Mouse (Mus musculus) limb, embryonic 10.5 days (tissue): ENCODE measurements around the gene Sox10. TPM values are rescaled to one million over a fixed set of nuclear protein-coding genes. Genes with fewer than 3 reads are reported as not detected.

Experiments
- DNase-seq: peaks from one replicate; pipeline ENCODE4 v3.0.0-alpha.2; 2017; ENCODE audit warnings: low spot score
- H3K27ac ChIP-seq: fragments of 300-500 bp; sonication (generic); 2 replicates; pipeline ENCODE4 v1.5.1; 2016; ENCODE audit warnings: mild to moderate bottlenecking
- H3K27me3 ChIP-seq: fragments of 300-500 bp; sonication (generic); 2 replicates; pipeline ENCODE4 v1.6.1; 2016; ENCODE audit warnings: low read depth, mild to moderate bottlenecking; ENCODE audit not compliant: poor library complexity, severe bottlenecking
- H3K36me3 ChIP-seq: fragments of 300-500 bp; sonication (generic); 2 replicates; pipeline ENCODE4 v1.6.1; 2016; ENCODE audit warnings: mild to moderate bottlenecking, moderate library complexity
- H3K4me1 ChIP-seq: fragments of 300-500 bp; sonication (generic); 2 replicates; pipeline ENCODE4 v1.6.1; 2016
- H3K4me3 ChIP-seq: fragments of 300-500 bp; sonication (generic); 2 replicates; pipeline ENCODE4 v1.5.1; 2016; ENCODE audit warnings: mild to moderate bottlenecking, moderate library complexity
- H3K9me3 ChIP-seq: fragments of 300-500 bp; sonication (generic); replicated peaks from 2 replicates; pipeline ENCODE4 v1.6.1; 2016; ENCODE audit warnings: mild to moderate bottlenecking
- WGBS: fragments of 180-500 bp; shearing (Covaris S2); methylation state at CpG from one replicate; pipeline ENCODE4 v1.1.7; 2016; 5-methylcytosine and 5-hydroxymethylcytosine counted together
- polyA plus RNA-seq: library from polyadenylated mRNA; unstranded; fragments of >200 nt; fragmentation: Nextera tagmentation; extraction: Ambion mirVana; gene quantifications from 2 replicates; pipeline ENCODE4 v1.2.1, GENCODE M21; 2016

Gene Sox10
- polyA plus RNA-seq = 0.75 and 1.8 TPM in 2 replicates

- no peak for DNase-seq
- WGBS = 41% methylated on average over 5 of the region's 5 CpGs
- H3K4me3 ChIP-seq = peak within 1 kb of the TSS; percentile 36
- no peaks in the 10 kb centered on the region for H3K9me3 ChIP-seq
- peaks cover 70% of the 10 kb centered on the region for H3K27me3 ChIP-seq
- H3K4me1 ChIP-seq = peaks cover 47% of the 10 kb centered on the region
- peak within 1 kb of the TSS; percentile 21 for H3K27ac ChIP-seq
- H3K36me3 ChIP-seq = no peaks in the 10 kb centered on the region
Measured at GRCm38 (mm10) chr15:79165140-79165539, at the start of gene Sox10. Sox10 (minus strand) TSS chr15:79165240.

GRCm38 (mm10) chr15:79213591-79213990 lies 48.6 kb upstream of the Sox10 start:
- Histone ChIP-seq H3K27ac (peak overlapping the region; percentile 65), H3K9me3 (no peaks in the 10 kb centered on the region), H3K36me3 (no peaks in the 10 kb centered on the region), H3K27me3 (no peaks in the 10 kb centered on the region), H3K4me3 (no peak overlapping the region), H3K4me1 (0 out of 2 replicates have a peak, but pooled peaks cover 6% of the 10 kb centered on the region)
- DNase-seq = no peak
- WGBS = 81% methylated on average over 6 of the region's 6 CpGs

- 85% methylated on average over 26 of the region's 26 CpGs for WGBS
- Histone ChIP-seq H3K9me3 (no peaks in the 10 kb centered on the region), H3K4me3 (no peak overlapping the region), H3K27ac (peak overlapping the region; percentile 65), H3K4me1 (0 out of 2 replicates have a peak, but pooled peaks cover 6% of the 10 kb centered on the region), H3K36me3 (no peaks in the 10 kb centered on the region), H3K27me3 (no peaks in the 10 kb centered on the region)
- no peak for DNase-seq
Measured at GRCm38 (mm10) chr15:79212750-79213446, 47.9 kb upstream of the Sox10 start.

- Histone ChIP-seq H3K27me3 (no peaks in the 10 kb centered on the region), H3K36me3 (no peaks in the 10 kb centered on the region), H3K4me3 (no peak overlapping the region), H3K9me3 (no peaks in the 10 kb centered on the region), H3K4me1 (0 out of 2 replicates have a peak, but pooled peaks cover 4% of the 10 kb centered on the region), H3K27ac (no peak overlapping the region)
- 71% methylated on average over 2 of the region's 2 CpGs for WGBS
- DNase-seq = no peak
Measured at GRCm38 (mm10) chr15:79210357-79210756, 45.3 kb upstream of the Sox10 start.

- H3K27ac ChIP-seq = no peak overlapping the region
Measured at GRCm38 (mm10) chr15:79208758-79209439, 43.9 kb upstream of the Sox10 start.

GRCm38 (mm10) chr15:79208211-79208610 lies 43.2 kb upstream of the Sox10 start:
- no peaks in the 10 kb centered on the region for H3K4me1 ChIP-seq
- no peaks in the 10 kb centered on the region for H3K9me3 ChIP-seq
- H3K27me3 ChIP-seq = peaks cover 8% of the 10 kb centered on the region
- no peak overlapping the region for H3K27ac ChIP-seq
- no peaks in the 10 kb centered on the region for H3K36me3 ChIP-seq
- no peak for DNase-seq
- no peak overlapping the region for H3K4me3 ChIP-seq
- WGBS = 81% methylated on average over 6 of the region's 6 CpGs

More at GRCm38 (mm10) chr15:79208758-79209439, 43.9 kb upstream of the Sox10 start:
- Histone ChIP-seq H3K36me3 (no peaks in the 10 kb centered on the region), H3K4me3 (no peak overlapping the region), H3K27me3 (0 out of 2 replicates have a peak, but pooled peaks cover 2% of the 10 kb centered on the region), H3K9me3 (no peaks in the 10 kb centered on the region), H3K4me1 (no peaks in the 10 kb centered on the region)
- DNase-seq = no peak
- WGBS = 80% methylated on average over 27 of the region's 27 CpGs

DNA sequence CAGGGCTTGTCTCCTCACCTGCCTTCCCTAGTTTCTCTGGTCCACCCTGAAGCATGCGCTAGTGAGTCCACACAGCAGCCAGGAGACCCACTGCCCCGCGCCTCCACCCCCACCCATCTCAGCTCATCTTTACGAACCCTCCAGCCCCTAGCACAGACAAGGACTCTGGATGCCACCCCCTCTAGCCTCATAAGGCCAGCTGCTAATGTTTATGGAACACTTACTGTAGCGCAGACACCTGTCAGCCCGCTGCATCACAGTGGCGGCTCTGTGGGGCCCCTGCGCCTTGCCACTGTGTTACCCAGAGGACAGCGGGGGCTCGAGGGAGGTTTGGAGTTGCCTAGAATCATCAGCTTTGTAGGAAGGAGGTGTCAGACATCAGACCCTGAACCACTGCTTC lies 37.5 kb upstream of the Sox10 start:
- peak overlapping the region; percentile 80 for H3K27ac ChIP-seq
- no peak overlapping the region for H3K4me3 ChIP-seq
- peaks cover 20% of the 10 kb centered on the region for H3K27me3 ChIP-seq
- no peak for DNase-seq
- no peaks in the 10 kb centered on the region for H3K9me3 ChIP-seq
- no peaks in the 10 kb centered on the region for H3K36me3 ChIP-seq
- peaks cover 23% of the 10 kb centered on the region for H3K4me1 ChIP-seq
- WGBS = 29% methylated on average over 10 of the region's 10 CpGs

- peaks cover 23% of the 10 kb centered on the region for H3K4me1 ChIP-seq
- no peaks in the 10 kb centered on the region for H3K9me3 ChIP-seq
- peak overlapping the region; percentile 80 for H3K27ac ChIP-seq
- 34% methylated on average over 13 of the region's 13 CpGs for WGBS
- H3K36me3 ChIP-seq = no peaks in the 10 kb centered on the region
- H3K27me3 ChIP-seq = peaks cover 21% of the 10 kb centered on the region
- no peak for DNase-seq
- peak overlapping the region; percentile 30 for H3K4me3 ChIP-seq
Measured at GRCm38 (mm10) chr15:79201491-79202150, 36.6 kb upstream of the Sox10 start.

DNA sequence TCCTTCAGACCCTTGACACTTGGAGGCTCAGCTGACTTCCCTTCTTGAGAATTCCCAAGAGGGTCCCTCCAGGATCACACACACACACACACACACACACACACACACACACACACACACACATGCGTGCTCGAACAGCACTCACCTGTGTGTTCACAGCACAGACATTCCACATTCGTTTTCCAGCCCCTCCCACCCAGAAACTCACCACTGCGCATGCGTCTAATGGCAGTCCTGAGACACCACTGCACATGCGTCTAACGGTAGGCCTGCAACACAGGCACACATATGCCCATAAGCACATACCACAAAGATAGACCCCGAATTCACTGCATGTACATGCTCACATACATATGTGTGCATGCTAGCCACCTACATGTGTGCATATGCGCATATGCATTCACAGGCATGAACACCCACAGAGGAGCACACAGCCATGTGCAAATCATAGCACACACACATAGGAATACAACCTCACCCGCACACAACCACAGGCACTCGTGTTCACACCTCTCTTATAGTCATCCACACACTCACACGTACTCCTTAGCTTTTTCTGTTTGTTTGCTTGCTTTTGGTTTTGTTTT lies 34.4 kb upstream of the Sox10 start:
- Histone ChIP-seq H3K4me1 (peaks cover 26% of the 10 kb centered on the region), H3K9me3 (no peaks in the 10 kb centered on the region)
- 94% methylated on average over 12 of the region's 12 CpGs for WGBS

GRCm38 (mm10) chr15:79195492-79195891 lies 30.5 kb upstream of the Sox10 start:
- Histone ChIP-seq H3K36me3 (no peaks in the 10 kb centered on the region), H3K9me3 (no peaks in the 10 kb centered on the region), H3K27ac (no peak overlapping the region), H3K4me1 (peaks cover 25% of the 10 kb centered on the region), H3K27me3 (0 out of 2 replicates have a peak, but pooled peaks cover 6% of the 10 kb centered on the region), H3K4me3 (no peak overlapping the region)
- DNase-seq = no peak
- 89% methylated on average over 8 of the region's 8 CpGs for WGBS

More for the DNA sequence above, 34.4 kb upstream of the Sox10 start:
- no peak for DNase-seq
- peaks cover 26% of the 10 kb centered on the region for H3K27me3 ChIP-seq
- no peaks in the 10 kb centered on the region for H3K36me3 ChIP-seq
- H3K4me3 ChIP-seq = no peak overlapping the region
- no peak overlapping the region; the same call in 1 of the 2 replicates for H3K27ac ChIP-seq

- 73% methylated on average over 2 of the region's 2 CpGs for WGBS
- peak overlapping the region; percentile 47; the same call in 1 of the 2 replicates for H3K27ac ChIP-seq
- H3K36me3 ChIP-seq = no peaks in the 10 kb centered on the region
- no peaks in the 10 kb centered on the region for H3K9me3 ChIP-seq
- 0 out of 2 replicates have a peak, but pooled peaks cover 6% of the 10 kb centered on the region for H3K27me3 ChIP-seq
- peaks cover 25% of the 10 kb centered on the region for H3K4me1 ChIP-seq
- H3K4me3 ChIP-seq = no peak overlapping the region
- DNase-seq = no peak
Measured at GRCm38 (mm10) chr15:79194946-79195345, 29.9 kb upstream of the Sox10 start.

DNA sequence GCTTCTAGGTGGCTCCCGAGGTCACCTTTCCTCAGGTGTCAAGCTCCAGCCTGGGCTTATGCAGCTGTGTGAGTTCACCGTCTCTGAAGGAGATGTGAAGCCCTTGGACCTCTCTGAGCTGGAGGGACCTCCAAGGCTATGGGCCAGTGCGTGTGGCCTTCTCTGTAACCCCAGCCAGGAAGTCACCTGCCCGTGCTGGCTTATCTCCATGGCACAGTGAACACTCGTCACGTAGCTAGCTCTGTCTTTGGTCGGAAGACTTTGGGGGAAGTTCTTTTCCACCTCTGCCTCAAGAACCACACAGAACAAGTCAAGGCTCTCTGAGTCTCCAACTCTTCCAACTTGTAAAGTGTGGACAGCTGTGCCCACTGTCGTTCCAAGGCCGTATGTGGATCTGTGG lies 29.0 kb upstream of the Sox10 start:
- Histone ChIP-seq H3K27ac (peak overlapping the region; percentile 76; the same call in 1 of the 2 replicates), H3K4me3 (no peak overlapping the region), H3K9me3 (no peaks in the 10 kb centered on the region), H3K4me1 (peaks cover 25% of the 10 kb centered on the region), H3K27me3 (0 out of 2 replicates have a peak, but pooled peaks cover 6% of the 10 kb centered on the region), H3K36me3 (no peaks in the 10 kb centered on the region)
- no peak for DNase-seq
- WGBS = 85% methylated on average over 9 of the region's 9 CpGs
